Mouse (Mus musculus) heart, embryonic 14.5 days (tissue): ENCODE results near the gene Zranb3. TPM values are rescaled to one million over a fixed set of nuclear protein-coding genes. Genes with fewer than 3 reads are reported as not detected.

ENCODE experiments used
- ATAC-seq: fragments of 200-750 bp; cut with Nextera tagmentation; 2 replicates; pipeline ENCODE4 v1.8.0; 2017; ENCODE audit warnings: low read depth, moderate TSS enrichment; ENCODE audit not compliant: insufficient number of reproducible peaks, insufficient read depth, low FRiP score
- H3K27ac ChIP-seq, 2 experiments: fragments of 200-500 bp in 1 of 2; fragments of 300-500 bp in 1 of 2; sonication (generic) in 1 of 2; replicated peaks in 1 of 2; 2 replicates each; pipeline ENCODE4 v1.5.1; 2012 to 2014; ENCODE audit warnings: low read depth in 2 of 2, low read length in 2 of 2, control low read depth in 1 of 2, mild to moderate bottlenecking in 1 of 2, mixed read lengths in 1 of 2; ENCODE audit not compliant: control insufficient read depth in 1 of 2, insufficient read depth in 1 of 2
- H3K27me3 ChIP-seq: fragments of 300-500 bp; sonication (generic); 2 replicates; pipeline ENCODE4 v1.6.1; 2014; ENCODE audit warnings: mild to moderate bottlenecking, low read length, control low read depth; ENCODE audit not compliant: control insufficient read depth, insufficient read depth
- H3K36me3 ChIP-seq: fragments of 300-500 bp; sonication (generic); 2 replicates; pipeline ENCODE4 v1.6.1; 2014; ENCODE audit warnings: mild to moderate bottlenecking, control low read depth, low read length, mixed read lengths; ENCODE audit not compliant: control insufficient read depth, insufficient read depth
- H3K4me1 ChIP-seq, 2 experiments: fragments of 200-500 bp in 1 of 2; fragments of 300-500 bp in 1 of 2; sonication (generic) in 1 of 2; 2 replicates each; pipeline ENCODE4 v1.6.1; 2012 to 2014; ENCODE audit warnings: low read length in 2 of 2, control low read depth in 1 of 2, mixed read lengths in 1 of 2; ENCODE audit not compliant: control insufficient read depth in 2 of 2, insufficient read depth in 2 of 2
- H3K4me2 ChIP-seq: fragments of 300-500 bp; sonication (generic); 2 replicates; pipeline ENCODE4 v1.6.1; 2014; ENCODE audit warnings: mild to moderate bottlenecking, low read length
- H3K4me3 ChIP-seq, 2 experiments: fragments of 200-500 bp in 1 of 2; fragments of 300-500 bp in 1 of 2; sonication (generic) in 1 of 2; 2 replicates each; pipeline ENCODE4 v1.5.1; 2012 to 2014; ENCODE audit warnings: low read length in 2 of 2, mild to moderate bottlenecking in 2 of 2, control low read depth in 1 of 2, low read depth in 1 of 2, moderate library complexity in 1 of 2; ENCODE audit not compliant: control insufficient read depth in 1 of 2, insufficient read depth in 1 of 2
- H3K9ac ChIP-seq: fragments of 300-500 bp; sonication (generic); 2 replicates; pipeline ENCODE4 v1.6.1; 2014; ENCODE audit warnings: mild to moderate bottlenecking, low read length
- H3K9me3 ChIP-seq: fragments of 300-500 bp; sonication (generic); 2 replicates; pipeline ENCODE4 v1.6.1; 2016; ENCODE audit warnings: low read length, control low read depth; ENCODE audit not compliant: control insufficient read depth
- WGBS: fragments of 180-500 bp; shearing (Covaris S2); extraction: QIAGEN DNeasy Blood & Tissue Kit; methylation state at CpG from one replicate; pipeline ENCODE4 v1.1.7; 2014; 5-methylcytosine and 5-hydroxymethylcytosine counted together
- polyA plus RNA-seq: library from polyadenylated mRNA; unstranded; fragments of >200 nt; fragmentation: Nextera tagmentation; extraction: Ambion mirVana; gene quantifications from 2 replicates; pipeline ENCODE4 v1.2.1, GENCODE M21; 2014

Gene Zranb3
- polyA plus RNA-seq, 1 experiment from 2014 or later: 5.9 TPM

DNA sequence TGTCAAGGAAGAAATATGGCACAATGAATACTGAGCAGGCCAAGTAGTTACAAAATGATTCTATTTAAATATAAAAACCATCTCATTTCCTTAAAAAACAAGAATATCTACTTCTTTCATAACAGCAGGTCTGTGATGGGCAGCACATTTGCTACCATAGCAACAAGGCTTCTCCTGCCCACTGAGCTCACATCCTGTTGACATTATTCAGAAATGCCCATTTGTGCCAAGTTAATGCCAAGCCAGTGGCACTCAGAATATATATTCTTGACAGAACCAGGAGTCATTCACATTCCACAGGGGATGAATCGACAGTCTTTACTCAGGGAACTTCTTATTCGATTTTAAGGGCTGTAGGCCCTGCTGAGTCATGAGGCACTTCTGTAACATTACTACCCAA, 127.2 kb downstream of the Zranb3 start:
- Histone ChIP-seq H3K9ac (no peak overlapping the region), H3K36me3 (peaks cover 2% of the 10 kb centered on the region; the same call in 1 of the 2 replicates), H3K27ac (no peak overlapping the region), H3K27me3 (no peaks in the 10 kb centered on the region), H3K4me3 (no peak overlapping the region), H3K9me3 (no peaks in the 10 kb centered on the region), H3K4me2 (no peak overlapping the region), H3K4me1 (peaks cover 0 to 3% of the 10 kb centered on the region in 2 experiments; a peak in 1 of 4 replicates)
- WGBS: 74% methylated on average over 2 of the region's 2 CpGs
- no peak for ATAC-seq

DNA sequence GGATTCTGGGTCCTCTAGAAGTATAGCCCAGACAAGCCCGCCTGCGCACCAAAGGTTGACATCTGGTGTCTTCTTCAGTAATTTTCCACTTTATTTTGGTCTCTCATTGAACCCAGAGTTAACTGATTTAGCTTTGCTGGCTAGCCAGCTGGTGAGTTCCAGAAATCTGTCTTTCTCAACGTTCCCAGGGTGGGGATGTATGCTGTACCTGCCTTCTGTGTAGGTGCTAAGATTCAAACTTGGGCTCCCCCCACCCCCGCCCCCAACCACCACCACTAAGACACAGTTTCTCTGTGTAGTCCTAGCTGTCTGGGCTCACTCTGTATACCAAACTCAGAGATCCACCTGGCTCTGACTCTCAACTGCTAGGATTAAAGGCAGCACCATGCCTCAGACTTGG, 128.8 kb downstream of the Zranb3 start:
- H3K4me2 ChIP-seq: no peak overlapping the region
- H3K36me3 ChIP-seq: peaks cover 6% of the 10 kb centered on the region; the same call in 1 of the 2 replicates
- H3K9ac ChIP-seq: no peak overlapping the region
- ATAC-seq: no peak
- H3K9me3 ChIP-seq: no peaks in the 10 kb centered on the region
- no peaks in the 10 kb centered on the region for H3K27me3 ChIP-seq
- H3K4me1 ChIP-seq: peaks cover 0 to 3% of the 10 kb centered on the region in 2 experiments; a peak in 1 of 4 replicates
- H3K4me3 ChIP-seq: no peak overlapping the region
- 87% methylated on average over 4 of the region's 4 CpGs for WGBS
- no peak overlapping the region for H3K27ac ChIP-seq

DNA sequence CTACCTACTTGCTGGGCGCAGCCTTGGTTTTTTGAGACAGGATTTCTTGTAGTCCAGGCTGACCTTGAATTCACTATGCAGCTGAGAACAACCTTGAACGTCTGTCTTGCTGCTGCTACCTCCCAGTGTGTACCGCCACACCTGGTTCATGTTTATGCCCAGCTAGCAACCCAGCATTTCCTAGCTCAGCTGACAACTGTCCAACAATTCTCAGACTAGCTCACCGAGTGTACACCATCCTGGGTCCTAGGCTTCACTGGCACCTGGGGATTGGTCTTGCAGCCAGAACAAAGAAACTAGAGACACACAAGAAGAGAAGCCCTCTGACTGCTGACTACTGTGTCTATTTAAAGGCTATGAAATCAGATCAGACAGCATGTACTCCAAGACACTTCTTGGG, 132.0 kb downstream of the Zranb3 start:
- no peaks in the 10 kb centered on the region for H3K27me3 ChIP-seq
- no peaks in the 10 kb centered on the region for H3K9me3 ChIP-seq
- no peak overlapping the region for H3K4me2 ChIP-seq
- H3K4me1 ChIP-seq: peaks cover 0 to 3% of the 10 kb centered on the region in 2 experiments; a peak in 1 of 4 replicates
- ATAC-seq: no peak
- no peak overlapping the region for H3K9ac ChIP-seq
- peaks cover 6% of the 10 kb centered on the region; the same call in 1 of the 2 replicates for H3K36me3 ChIP-seq
- no peak overlapping the region for H3K27ac ChIP-seq
- no peak overlapping the region for H3K4me3 ChIP-seq
- 74% methylated on average over 4 of the region's 4 CpGs for WGBS

DNA sequence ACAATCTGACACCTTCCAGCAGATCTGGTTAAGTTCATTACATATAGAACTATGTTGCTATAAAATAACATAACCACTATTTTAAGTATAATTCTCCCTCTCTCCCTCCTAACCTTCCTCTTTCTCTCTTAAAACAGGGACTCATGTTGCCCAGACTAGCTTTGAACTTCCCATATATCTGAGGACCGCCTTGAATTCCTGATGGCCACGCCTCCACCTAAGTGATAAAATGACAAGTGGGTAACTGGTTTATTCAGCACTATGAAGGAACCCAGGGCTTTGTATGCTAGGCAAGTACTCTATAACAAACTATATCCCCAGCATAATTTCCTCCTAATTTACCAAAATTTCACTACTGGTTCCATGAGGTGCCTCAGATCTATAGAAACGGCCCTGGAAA, 139.5 kb downstream of the Zranb3 start:
- Histone ChIP-seq H3K27ac (no peak overlapping the region), H3K27me3 (no peaks in the 10 kb centered on the region), H3K9ac (no peak overlapping the region), H3K36me3 (peaks cover 6% of the 10 kb centered on the region; the same call in 1 of the 2 replicates), H3K9me3 (no peaks in the 10 kb centered on the region), H3K4me3 (no peak overlapping the region), H3K4me1 (peaks cover 14 to 33% of the 10 kb centered on the region in 2 experiments), H3K4me2 (no peak overlapping the region)
- ATAC-seq: no peak
- 79% methylated on average over 3 of the region's 3 CpGs for WGBS

DNA sequence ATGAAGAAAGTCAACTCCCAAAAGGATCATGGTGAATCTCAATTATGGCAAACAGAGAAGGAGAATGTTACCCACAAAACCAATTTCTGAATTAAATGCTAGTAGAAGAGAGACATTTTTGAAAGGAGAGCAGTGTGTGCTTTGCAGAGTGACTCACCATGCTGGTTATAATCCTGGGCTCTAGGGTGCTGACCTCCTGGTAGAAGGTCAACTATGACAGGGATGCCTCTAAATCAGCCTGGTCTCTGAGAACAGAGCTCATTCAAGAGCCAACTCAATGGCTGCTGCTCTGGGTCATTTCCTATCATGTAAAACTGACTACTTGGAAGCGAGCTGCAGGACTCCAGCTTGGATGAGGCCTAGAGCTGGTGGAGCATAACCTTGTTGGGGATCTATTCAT, 141.7 kb downstream of the Zranb3 start:
- H3K4me3 ChIP-seq: no peak overlapping the region
- no peaks in the 10 kb centered on the region for H3K27me3 ChIP-seq
- no peak for ATAC-seq
- no peaks in the 10 kb centered on the region for H3K9me3 ChIP-seq
- no peak overlapping the region for H3K4me2 ChIP-seq
- WGBS: 89% methylated on average over 1 of the region's 1 CpGs
- no peak overlapping the region for H3K27ac ChIP-seq
- no peak overlapping the region for H3K9ac ChIP-seq
- peaks cover 6% of the 10 kb centered on the region; the same call in 1 of the 2 replicates for H3K36me3 ChIP-seq
- peaks cover 14 to 33% of the 10 kb centered on the region in 2 experiments for H3K4me1 ChIP-seq

DNA sequence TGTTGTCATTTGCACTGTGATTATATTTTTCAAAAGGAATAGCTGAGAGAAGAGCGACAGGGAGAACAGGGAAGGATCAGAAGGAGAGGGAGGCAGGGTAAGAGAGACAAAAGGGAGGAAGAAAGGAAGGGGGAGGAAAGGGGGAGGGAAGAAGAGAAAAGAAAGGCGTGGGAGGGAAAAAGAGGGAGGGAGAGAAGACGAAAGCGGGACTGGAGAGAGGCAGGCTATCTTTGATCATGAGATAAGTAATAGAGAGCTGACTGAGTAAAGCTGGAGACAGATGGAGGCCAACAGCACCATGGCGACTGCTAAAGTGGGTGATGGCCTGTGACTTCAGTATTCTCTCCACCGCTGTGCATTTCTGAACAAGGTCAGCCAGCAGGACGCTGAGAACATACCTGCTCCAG, 143.5 kb downstream of the Zranb3 start:
- Histone ChIP-seq H3K4me1 (peaks cover 10 to 26% of the 10 kb centered on the region in 2 experiments), H3K27ac (peak overlapping the region; percentile 69 to 78), H3K4me3 (no peak overlapping the region), H3K4me2 (peak overlapping the region; percentile 9; the same call in 1 of the 2 replicates), H3K9me3 (no peaks in the 10 kb centered on the region), H3K9ac (no peak overlapping the region), H3K36me3 (peaks cover 6% of the 10 kb centered on the region; the same call in 1 of the 2 replicates), H3K27me3 (no peaks in the 10 kb centered on the region)
- WGBS: 44% methylated on average over 7 of the region's 7 CpGs
- ATAC-seq: no peak

DNA sequence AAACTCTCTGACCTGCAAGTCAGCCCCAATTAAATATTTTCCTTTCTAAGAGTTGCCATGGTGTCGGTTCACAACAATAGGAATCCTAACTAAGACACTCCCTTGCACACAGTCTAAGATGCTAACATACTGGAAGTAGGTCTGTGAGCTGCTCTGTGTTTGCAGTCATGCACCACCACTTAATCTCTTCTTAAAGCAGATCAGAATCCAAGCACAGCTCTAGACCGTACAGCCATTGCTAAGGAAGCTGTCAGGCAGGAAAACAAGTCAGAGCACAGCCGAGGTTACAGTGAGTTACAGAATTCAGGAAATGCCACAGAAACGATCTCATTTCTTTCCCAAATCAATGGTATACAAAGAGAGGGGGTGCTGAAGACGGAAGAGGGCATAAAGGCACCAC, 144.0 kb downstream of the Zranb3 start:
- ATAC-seq: no peak
- WGBS: 47% methylated on average over 5 of the region's 5 CpGs
- H3K27me3 ChIP-seq: no peaks in the 10 kb centered on the region
- H3K4me3 ChIP-seq: no peak overlapping the region
- H3K9ac ChIP-seq: no peak overlapping the region
- H3K4me2 ChIP-seq: peak overlapping the region; percentile 9; the same call in 1 of the 2 replicates
- peaks cover 8 to 21% of the 10 kb centered on the region in 2 experiments for H3K4me1 ChIP-seq
- H3K9me3 ChIP-seq: no peaks in the 10 kb centered on the region
- peak overlapping the region; percentile 69 to 78 for H3K27ac ChIP-seq
- peaks cover 8% of the 10 kb centered on the region; the same call in 1 of the 2 replicates for H3K36me3 ChIP-seq

DNA sequence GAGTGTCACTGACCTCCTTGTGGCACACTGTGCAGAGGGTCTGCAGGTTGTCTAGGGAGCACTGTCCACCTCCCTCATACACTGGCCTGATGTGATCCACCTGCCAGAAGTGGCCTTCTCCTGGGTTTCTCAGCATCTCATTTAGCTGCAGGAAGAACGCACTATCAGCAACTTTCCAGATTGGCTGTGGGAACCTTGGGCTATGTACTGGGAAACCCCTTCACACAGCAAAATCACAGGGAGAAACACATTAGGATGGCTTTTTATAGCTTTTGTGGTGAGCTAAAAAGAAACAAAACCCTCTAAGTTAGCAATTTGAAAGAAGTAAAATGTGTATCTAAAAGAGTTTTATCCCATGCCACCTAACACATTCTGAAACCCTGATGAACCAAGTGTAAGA, 146.3 kb downstream of the Zranb3 start:
- no peak for ATAC-seq
- Histone ChIP-seq H3K4me1 (peaks cover 6% of the 10 kb centered on the region in 2 experiments; a peak in 3 of 4 replicates), H3K27me3 (no peaks in the 10 kb centered on the region), H3K9me3 (no peaks in the 10 kb centered on the region), H3K4me3 (no peak overlapping the region), H3K9ac (no peak overlapping the region), H3K4me2 (no peak overlapping the region), H3K27ac (no peak overlapping the region), H3K36me3 (peaks cover 10% of the 10 kb centered on the region; the same call in 1 of the 2 replicates)
- WGBS: 86% methylated on average over 1 of the region's 1 CpGs
